Mouse (Mus musculus) thymus, postnatal 36 days (tissue): Measurements from ENCODE around the gene Olfr399.

Experiments used
- DNase-seq, 2 experiments: peaks; one replicate each; pipeline ENCODE4 v3.0.0; 2022; ENCODE audit warnings: mixed read lengths in 2 of 2

Gene Olfr399

DNA sequence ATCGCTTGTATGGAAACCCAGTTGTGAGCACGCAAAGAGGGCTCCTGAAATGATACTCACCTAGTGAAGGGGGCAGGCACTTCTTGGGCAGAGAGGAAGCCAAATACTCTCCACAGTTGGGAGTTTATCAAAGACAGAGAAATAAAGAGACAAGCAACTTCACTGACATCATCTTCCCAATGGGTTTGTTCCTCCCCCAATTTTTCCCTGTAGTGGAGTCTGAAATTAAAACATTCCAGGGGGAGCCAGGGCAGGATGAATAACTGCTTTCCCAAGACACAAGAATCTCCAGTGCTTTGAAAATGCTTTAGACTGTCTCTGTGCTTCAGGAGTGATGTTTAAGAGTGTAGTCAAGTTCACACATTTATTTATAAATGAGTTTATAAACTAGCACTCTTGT is at the start of gene Olfr399, which contains the start of gene Olfr139:
Olfr399 (minus strand) TSS at position 165 of the 400 bp plus-strand sequence.
Olfr139 (minus strand) TSS at position 101 of the 400 bp plus-strand sequence.
- DNase-seq = no peak

DNA sequence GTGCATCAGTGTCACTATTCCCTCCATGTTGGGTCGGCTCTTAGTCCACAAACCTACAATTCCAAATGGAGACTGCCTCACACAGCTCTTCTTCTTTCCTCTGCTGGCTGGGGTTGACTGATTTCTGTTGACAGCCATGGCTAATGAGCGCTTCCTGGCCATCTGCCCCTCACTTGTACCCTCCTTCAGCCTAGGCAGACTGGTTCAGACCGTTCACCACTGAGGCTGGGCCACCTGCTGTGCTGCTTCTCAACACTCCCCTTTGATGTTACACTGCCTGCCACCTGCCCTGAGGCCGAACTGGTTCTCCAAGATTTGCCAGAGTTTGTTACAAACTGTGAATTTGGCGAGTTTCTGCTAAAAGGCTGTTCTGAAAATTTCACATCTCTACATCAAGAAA is 48.7 kb upstream of the Olfr399 start:
- no peak for DNase-seq

DNA sequence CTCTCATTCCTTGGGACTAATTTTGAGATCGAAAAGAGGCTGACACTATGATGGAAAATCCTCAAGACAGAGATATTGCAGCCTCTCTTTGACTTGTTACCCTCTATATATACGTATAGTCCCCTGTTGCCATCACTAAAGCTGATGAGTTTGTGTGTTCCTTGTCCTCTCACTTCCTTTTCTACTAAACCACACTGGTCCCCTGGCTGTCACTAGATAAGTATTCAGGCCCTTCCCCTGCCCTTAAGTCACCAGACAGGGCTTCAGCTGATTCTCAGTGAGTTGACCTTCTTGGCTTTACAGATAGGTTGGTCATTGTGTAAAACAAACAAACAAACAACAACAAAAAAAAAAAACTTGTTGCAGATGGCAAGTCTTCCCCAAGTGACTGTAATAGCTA is 45.1 kb upstream of the Olfr399 start:
- no peak for DNase-seq

DNA sequence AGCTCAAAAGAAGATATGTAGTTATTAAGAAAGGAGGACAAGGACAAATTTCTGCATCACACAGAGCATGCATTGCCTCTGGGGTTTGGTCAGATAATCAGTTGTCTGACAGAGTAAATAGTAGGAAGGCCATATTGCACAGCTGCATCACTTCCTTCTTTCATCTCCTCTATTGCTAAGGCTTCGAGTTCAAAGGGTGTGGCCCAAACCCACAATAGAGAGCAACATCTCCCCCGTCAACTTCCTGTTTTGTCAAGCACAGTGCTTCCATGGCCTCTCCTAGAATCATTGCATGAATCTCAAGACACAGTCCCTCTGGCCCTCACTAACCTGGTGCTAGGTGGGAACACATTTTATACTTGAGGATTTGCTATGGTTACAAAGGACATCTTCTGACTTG is 44.3 kb upstream of the Olfr399 start:
- no peak for DNase-seq

DNA sequence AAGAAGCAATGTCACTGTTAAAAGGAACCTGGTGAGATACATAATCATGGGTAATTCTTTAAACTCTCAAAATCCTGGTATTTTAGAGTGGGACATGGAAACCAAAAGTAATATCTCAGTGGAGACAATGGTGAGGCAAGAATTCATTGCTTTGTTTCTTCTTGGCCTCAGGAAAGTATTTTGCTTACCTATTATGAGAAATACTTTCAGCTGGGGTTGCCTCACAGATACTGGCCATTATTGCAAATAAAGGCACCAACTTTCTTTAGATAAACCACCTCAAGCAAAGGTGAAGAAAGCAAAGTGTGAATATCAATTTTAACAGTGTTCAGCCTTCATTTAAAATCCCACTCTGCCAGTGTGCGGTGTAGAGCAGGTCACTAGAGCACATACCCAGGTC is 13.2 kb upstream of the Olfr399 start, which contains the start of gene Zfp616:
Zfp616 (plus strand) TSS at position 301 of the 400 bp plus-strand sequence.
- DNase-seq = no peak

DNA sequence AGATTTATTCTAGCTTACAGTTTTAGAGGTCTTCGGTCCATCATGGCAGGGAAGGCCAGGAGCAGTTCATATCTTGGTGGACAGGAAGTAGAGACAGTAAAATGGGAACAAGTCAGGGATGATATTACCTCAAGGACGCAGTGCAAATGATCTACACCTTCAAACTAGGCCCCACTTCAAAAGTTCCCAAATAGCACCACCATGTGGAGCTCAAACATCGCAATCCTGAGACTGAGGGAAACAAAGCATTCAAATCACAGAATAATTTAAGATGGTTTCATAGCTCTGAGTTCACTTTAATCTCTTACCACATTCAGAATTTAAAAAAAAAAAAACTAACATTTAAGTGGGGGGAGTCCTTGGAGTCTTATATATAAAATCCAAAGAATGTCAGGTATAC is 5.1 kb downstream of the Olfr399 start:
- DNase-seq = no peak
